Mouse (Mus musculus): ENCODE data around the gene Trap1. TPM values are rescaled to one million over a fixed set of nuclear protein-coding genes. Genes with fewer than 3 reads are reported as not detected.

Gene Trap1
- 10 to 100 TPM; 32.3 to 36.0 TPM for total RNA-seq (2023)

GRCm38 (mm10) chr16:4077384-4078061, at the start of gene Trap1:
TSS of gene Trap1 (minus strand) at chr16:4077827.

GRCm38 (mm10) chr16:4036807-4037206, 40.8 kb downstream of the Trap1 start, which contains the start of gene Dnase1:
TSS of gene Dnase1 (plus strand) at chr16:4036942.

GRCm38 (mm10) chr16:4003489-4004398, 73.9 kb downstream of the Trap1 start, which contains the start of gene Slx4:
TSS of gene Slx4 (minus strand) at chr16:4003770.

Other genes with a start within 250 kb of the Trap1 start
- gene Olfr15, start 246.9 kb downstream of the Trap1 start, total RNA-seq (2023), result not detected
- gene Zfp174, start 230.6 kb downstream of the Trap1 start, total RNA-seq (2023), result under 1 TPM; 0.31 to 0.35 TPM
- gene Naa60, start 205.5 kb downstream of the Trap1 start, total RNA-seq (2023), result 100 to 1,000 TPM; 118 to 123 TPM
- 10 to 100 TPM; 20.3 to 24.6 TPM for gene Zfp597, start 193.3 kb downstream of the Trap1 start, total RNA-seq (2023)
- gene Gm20695, start 193.2 kb downstream of the Trap1 start, total RNA-seq (2023), result 1 to 10 TPM in 1 of 2 experiments, under 1 TPM in 1; 0.46 to 1.1 TPM
- 1 to 10 TPM; 4.1 to 6.1 TPM for gene 1700037C18Rik, start 169.1 kb downstream of the Trap1 start, total RNA-seq (2023)
- gene Cluap1, start 169.0 kb downstream of the Trap1 start, total RNA-seq (2023), result 10 to 100 TPM; 10.7 to 12.0 TPM
- gene Nlrc3, start 101.2 kb downstream of the Trap1 start, total RNA-seq (2023), result 1 to 10 TPM in 1 of 2 experiments, under 1 TPM in 1; 0.90 to 1.6 TPM
- 10 to 100 TPM; 30.5 to 31.5 TPM for gene Slx4, start 74.1 kb downstream of the Trap1 start, total RNA-seq (2023)
- gene Dnase1, start 40.9 kb downstream of the Trap1 start, total RNA-seq (2023), result not detected
- 10 to 100 TPM; 73.9 to 82.0 TPM for gene Crebbp, start 136.2 kb upstream of the Trap1 start, total RNA-seq (2023)